Mouse (Mus musculus): ENCODE data around the gene Cxcl3. TPM values are rescaled to one million over a fixed set of nuclear protein-coding genes. Genes with fewer than 3 reads are reported as not detected.
"Not testable (repeated sequence)": the region's sequence is repeated elsewhere in the genome, so short reads cannot be mapped to it uniquely, and the experiment has no call there.

The Cxcl3 gene
- polyA plus RNA-seq, 1 experiment from 2014 or later, result not detected

DNA sequence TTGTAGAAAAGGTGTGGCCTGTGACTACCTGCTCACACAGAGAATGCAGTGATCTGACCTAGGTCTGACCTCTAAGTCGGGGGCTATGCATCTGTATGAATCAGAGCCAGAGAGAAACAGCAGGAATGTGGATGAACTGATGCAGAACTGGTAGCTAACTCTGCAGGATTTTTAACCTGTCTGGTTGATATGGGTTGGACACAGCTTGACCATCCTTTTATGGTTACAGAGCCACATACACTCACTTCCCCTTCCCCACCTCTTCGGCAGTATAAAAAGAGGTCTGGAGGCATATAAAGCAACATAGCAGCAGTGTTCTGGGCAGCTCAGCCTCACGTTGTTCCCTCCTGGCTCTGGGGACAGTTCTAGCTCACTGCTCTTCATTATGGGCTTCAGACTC lies 17.7 kb upstream of the Cxcl3 start, which contains the start of gene Ppbp:
Ppbp (plus strand) TSS at position 301 of the 400 bp plus-strand sequence.
- Histone ChIP-seq H3K4me2 (no peak within 1 kb of the TSS), H3K27ac (no peak within 1 kb of the TSS), H3K36me3 (no peaks in the 10 kb centered on the region), H3K9me3 (replicated peaks) (no peaks in the 10 kb centered on the region), H3K9ac (no peak within 1 kb of the TSS), H3K4me1 (0 out of 2 replicates have a peak, but pooled peaks cover 3% of the 10 kb centered on the region), H3K27me3 (no peaks in the 10 kb centered on the region), H3K4me3 (replicated peaks) (no peak within 1 kb of the TSS)
- no peak for ATAC-seq (replicated peaks; ENCODE audit: low FRiP score)
- 48% methylated on average over 3 of the region's 3 CpGs for WGBS

DNA sequence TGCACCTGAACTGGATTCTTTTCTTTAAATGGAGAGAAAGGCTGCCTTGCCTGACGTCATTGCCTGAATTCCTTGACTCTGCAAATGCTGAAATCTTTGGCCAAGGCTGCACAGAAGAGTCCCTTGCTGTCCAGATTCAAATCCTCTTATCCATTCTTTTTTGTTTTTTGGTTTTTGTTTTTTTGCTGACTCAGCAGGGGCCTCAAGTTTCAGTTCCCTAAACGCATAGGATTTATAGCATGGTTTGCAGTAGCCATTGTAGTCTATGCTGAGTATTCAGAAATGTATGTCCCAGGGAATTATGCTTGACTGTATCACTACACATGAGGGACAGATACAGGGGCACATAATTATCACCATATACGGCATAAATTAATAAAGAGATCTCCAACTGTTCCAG lies 14.5 kb upstream of the Cxcl3 start:
- Histone ChIP-seq H3K4me3 (replicated peaks) (no peak overlapping the region), H3K4me2 (no peak overlapping the region), H3K27ac (no peak overlapping the region), H3K36me3 (no peaks in the 10 kb centered on the region), H3K9ac (no peak overlapping the region), H3K4me1 (0 out of 2 replicates have a peak, but pooled peaks cover 3% of the 10 kb centered on the region), H3K27me3 (no peaks in the 10 kb centered on the region), H3K9me3 (replicated peaks) (no peaks in the 10 kb centered on the region)
- 69% methylated on average over 3 of the region's 3 CpGs for WGBS
- ATAC-seq (replicated peaks; ENCODE audit: low FRiP score), result no peak

DNA sequence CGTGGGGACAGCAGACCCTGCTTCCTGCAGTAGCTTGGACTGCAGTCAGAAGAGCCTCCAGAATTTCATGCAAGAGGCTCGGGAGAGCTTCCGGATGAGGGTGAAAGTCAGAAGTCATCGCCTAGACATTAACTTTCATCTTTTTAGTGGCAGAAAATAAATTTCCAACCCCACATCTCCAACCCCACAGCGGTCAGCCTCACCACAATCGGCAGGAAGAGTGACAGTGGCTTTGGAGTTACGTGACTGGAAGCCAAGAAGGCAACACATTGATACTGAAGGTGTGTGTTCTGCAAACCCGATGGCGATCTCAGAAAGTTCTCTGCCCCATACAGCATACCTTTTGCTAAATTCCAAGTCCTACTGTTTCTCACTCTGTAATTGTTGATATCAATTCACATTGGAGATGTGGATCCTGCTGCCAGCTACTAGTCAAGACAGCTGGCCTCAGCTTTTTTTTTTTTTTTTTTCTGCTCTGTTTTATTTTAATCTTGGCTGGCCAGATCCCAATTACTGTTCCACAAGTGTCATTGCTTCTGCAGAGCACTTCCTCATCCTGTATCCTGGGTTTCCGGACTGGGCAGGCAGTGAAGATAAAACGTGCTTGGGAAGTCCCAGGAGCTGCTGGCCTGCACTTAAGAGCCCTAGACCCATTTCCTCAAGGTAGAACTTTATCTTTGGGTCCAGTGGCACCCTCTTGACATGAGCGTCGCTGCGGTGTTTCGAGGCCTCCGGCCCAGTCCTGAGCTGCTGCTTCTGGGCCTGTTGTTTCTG lies 13.8 kb upstream of the Cxcl3 start, which contains the start of gene Pf4:
Pf4 (plus strand) TSS at position 556 of the 774 bp plus-strand sequence.
- Histone ChIP-seq H3K4me3 (replicated peaks) (no peak within 1 kb of the TSS), H3K27me3 (no peaks in the 10 kb centered on the region), H3K36me3 (no peaks in the 10 kb centered on the region), H3K9ac (no peak within 1 kb of the TSS), H3K4me2 (peak within 1 kb of the TSS; percentile 5; the same call in 1 of the 2 replicates), H3K4me1 (0 out of 2 replicates have a peak, but pooled peaks cover 3% of the 10 kb centered on the region), H3K27ac (peak within 1 kb of the TSS; percentile 41), H3K9me3 (replicated peaks) (no peaks in the 10 kb centered on the region)
- no peak for ATAC-seq (replicated peaks; ENCODE audit: low FRiP score)
- 73% methylated on average over 16 of the region's 16 CpGs for WGBS

DNA sequence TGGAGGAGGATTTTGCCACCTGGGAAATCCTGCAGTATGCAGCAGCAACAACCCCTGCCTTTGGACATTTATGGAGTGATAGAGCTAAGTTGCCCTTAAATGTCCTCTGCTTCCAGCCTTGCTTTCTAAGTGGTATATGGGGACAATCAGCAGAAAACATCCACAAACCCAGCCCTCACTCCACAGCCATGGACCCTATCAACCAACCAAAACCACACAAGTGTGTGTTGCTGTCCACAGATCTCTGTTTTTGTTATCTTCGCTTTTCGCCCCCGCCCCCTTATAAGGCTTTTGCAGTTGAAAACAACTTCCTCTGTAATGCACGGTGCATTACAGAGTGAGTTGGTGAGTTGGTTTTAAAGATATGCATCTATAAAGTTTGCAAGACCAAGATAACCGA lies 10.3 kb upstream of the Cxcl3 start:
- H3K9ac ChIP-seq, result no peak overlapping the region
- ATAC-seq (replicated peaks; ENCODE audit: low FRiP score), result no peak
- no peaks in the 10 kb centered on the region for H3K36me3 ChIP-seq
- 0 out of 2 replicates have a peak, but pooled peaks cover 8% of the 10 kb centered on the region for H3K4me1 ChIP-seq
- H3K4me2 ChIP-seq, result no peak overlapping the region
- H3K27ac ChIP-seq, result no peak overlapping the region
- 84% methylated on average over 5 of the region's 5 CpGs for WGBS
- no peaks in the 10 kb centered on the region for H3K9me3 ChIP-seq (replicated peaks)
- H3K4me3 ChIP-seq (replicated peaks), result no peak overlapping the region
- H3K27me3 ChIP-seq, result no peaks in the 10 kb centered on the region

DNA sequence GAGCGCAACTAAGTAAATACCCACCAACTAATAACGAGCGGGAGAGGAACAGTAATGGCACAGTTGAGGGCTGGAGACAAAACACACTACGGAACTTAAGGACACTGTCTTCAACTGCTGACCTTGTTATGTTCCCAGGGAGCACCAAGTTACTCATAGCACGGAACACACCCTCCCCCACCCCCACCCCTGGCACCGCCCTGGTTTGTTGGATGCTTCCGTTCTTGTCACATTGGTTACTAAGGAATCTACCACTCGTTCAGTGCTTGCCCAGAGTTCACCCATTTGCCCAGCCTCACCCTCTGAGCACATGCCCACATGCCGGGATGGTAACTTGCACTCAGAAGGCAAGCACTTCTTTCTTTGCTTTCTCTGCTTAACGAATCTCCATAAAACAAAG lies 8.3 kb upstream of the Cxcl3 start:
- H3K9ac ChIP-seq, result no peak overlapping the region
- no peak overlapping the region for H3K27ac ChIP-seq
- 0 out of 2 replicates have a peak, but pooled peaks cover 7% of the 10 kb centered on the region for H3K4me1 ChIP-seq
- no peaks in the 10 kb centered on the region for H3K27me3 ChIP-seq
- WGBS, result 73% methylated on average over 10 of the region's 10 CpGs
- no peak for ATAC-seq (replicated peaks; ENCODE audit: low FRiP score)
- no peaks in the 10 kb centered on the region for H3K9me3 ChIP-seq (replicated peaks)
- H3K4me3 ChIP-seq (replicated peaks), result no peak overlapping the region
- no peak overlapping the region for H3K4me2 ChIP-seq
- H3K36me3 ChIP-seq, result no peaks in the 10 kb centered on the region

DNA sequence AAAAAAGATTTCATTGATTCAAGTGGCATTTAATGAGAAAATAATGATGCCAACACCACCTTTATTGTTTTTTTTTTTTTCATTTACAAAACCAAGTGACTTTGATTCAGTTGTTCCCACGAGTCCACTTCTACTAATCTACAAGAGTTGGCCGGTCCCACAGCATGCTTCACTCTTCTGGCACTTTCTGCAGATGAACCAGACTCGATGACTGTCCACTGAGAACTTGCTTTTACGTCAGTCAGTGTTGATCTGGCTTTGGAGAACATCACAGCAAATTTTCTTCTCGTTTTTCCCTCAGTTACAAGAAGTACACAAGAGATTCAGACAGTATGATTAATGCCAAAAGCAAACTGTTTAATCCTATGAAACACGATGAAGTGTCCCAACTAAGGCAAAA lies 7.0 kb upstream of the Cxcl3 start:
- Histone ChIP-seq H3K4me2 (no peak overlapping the region), H3K9ac (no peak overlapping the region), H3K4me3 (replicated peaks) (no peak overlapping the region), H3K4me1 (0 out of 2 replicates have a peak, but pooled peaks cover 5% of the 10 kb centered on the region), H3K27ac (no peak overlapping the region), H3K36me3 (no peaks in the 10 kb centered on the region), H3K27me3 (no peaks in the 10 kb centered on the region), H3K9me3 (replicated peaks) (no peaks in the 10 kb centered on the region)
- no peak for ATAC-seq (replicated peaks; ENCODE audit: low FRiP score)
- 82% methylated on average over 6 of the region's 6 CpGs for WGBS

DNA sequence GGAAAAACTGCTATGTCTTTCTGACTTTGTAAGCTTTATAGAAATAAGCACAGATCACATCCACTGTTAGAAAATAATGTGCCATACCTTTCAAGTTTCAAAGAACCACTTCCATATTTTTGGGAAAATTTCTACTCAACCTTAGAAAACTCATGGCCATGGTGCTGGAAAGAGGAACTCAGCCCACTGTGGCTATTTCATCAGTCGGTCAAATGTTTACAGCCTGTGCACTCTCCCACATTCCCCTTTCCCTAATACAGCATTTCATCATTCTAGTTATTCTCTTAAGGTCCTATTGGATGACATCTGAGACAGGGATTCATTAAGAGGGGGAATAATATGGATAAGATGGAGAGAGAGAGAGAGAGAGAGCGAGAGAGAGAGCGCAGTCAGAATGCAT lies 2.2 kb upstream of the Cxcl3 start:
- no peaks in the 10 kb centered on the region for H3K36me3 ChIP-seq
- WGBS, result 89% methylated on average over 3 of the region's 3 CpGs
- ATAC-seq (replicated peaks; ENCODE audit: low FRiP score), result no peak

DNA sequence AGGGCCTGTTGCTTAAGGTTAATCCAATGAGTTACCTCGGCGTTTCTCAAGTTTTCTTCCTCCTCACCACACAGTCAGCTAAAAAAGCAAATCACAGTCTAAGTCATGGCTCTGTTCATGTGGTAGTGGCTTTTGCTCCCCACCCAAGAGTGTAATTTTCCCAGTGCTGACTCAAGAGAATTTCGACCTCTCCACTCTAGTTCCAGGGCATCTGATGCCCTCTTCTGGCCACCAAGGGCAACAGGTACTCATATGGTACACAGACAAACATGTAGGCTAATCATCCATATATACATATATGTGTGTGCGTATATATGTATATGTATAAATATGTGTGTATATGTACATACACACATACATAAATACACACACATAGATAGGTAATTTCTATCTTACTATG lies 2.2 kb downstream of the Cxcl3 start:
- Histone ChIP-seq H3K36me3 (no peaks in the 10 kb centered on the region), H3K27me3 (no peaks in the 10 kb centered on the region), H3K27ac (no peak overlapping the region), H3K9ac (no peak overlapping the region), H3K4me3 (replicated peaks) (no peak overlapping the region), H3K4me2 (no peak overlapping the region), H3K9me3 (replicated peaks) (no peaks in the 10 kb centered on the region), H3K4me1 (peaks cover 24% of the 10 kb centered on the region)
- 80% methylated on average over 4 of the region's 4 CpGs for WGBS
- ATAC-seq (replicated peaks; ENCODE audit: low FRiP score), result no peak

More for the DNA sequence above, 2.2 kb upstream of the Cxcl3 start:
- Histone ChIP-seq H3K27me3 (no peaks in the 10 kb centered on the region), H3K4me1 (peaks cover 8% of the 10 kb centered on the region), H3K4me2 (no peak overlapping the region), H3K4me3 (replicated peaks) (no peak overlapping the region), H3K9me3 (replicated peaks) (no peaks in the 10 kb centered on the region), H3K9ac (no peak overlapping the region), H3K27ac (no peak overlapping the region)

DNA sequence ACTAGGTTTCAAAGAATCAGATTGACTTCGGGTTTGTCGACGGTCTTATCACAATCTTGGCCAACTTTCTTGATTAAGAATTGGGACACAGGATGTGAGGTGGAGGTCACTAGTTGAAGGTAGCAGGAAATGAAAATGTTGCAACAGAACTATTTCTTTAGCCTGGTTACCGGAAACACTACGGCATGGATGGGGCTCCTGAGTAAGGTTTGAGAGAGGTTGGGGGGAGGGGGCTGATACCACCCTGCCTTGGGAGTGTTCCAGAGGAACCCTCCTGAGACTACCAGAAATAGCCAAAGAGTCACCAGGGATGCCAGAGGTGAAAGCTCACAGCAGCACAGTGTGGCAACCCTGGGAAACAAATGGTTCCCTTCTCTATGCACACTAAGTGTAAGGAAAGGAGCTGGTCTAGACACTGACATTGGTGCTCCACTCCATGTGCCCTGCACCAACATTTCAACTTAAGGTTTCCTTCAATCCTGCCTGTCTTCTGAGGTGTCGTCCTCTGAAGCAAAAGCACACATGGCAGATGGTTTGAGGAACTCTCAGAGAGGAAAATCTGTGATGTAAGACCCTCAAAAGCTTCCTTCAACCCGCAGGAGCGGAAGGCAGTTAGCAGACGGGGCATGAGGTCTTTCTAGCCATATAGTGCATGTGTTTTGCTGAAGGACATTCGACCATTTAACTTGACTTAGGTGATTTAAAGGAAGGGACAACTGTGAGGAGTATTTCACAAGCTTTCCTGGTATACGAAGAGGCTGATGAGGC lies 3.6 kb downstream of the Cxcl3 start:
- peak overlapping the region; percentile 72 for H3K27ac ChIP-seq
- H3K27me3 ChIP-seq, result no peaks in the 10 kb centered on the region
- H3K36me3 ChIP-seq, result no peaks in the 10 kb centered on the region
- 0 out of 2 replicates have a peak overlapping the region, but pooled peaks have one; percentile 9 for H3K4me3 ChIP-seq (replicated peaks)
- no peak; the same call in 1 of the 2 replicates for ATAC-seq (replicated peaks; ENCODE audit: low FRiP score)
- no peaks in the 10 kb centered on the region for H3K9me3 ChIP-seq (replicated peaks)
- no peak overlapping the region for H3K9ac ChIP-seq
- peaks cover 24% of the 10 kb centered on the region for H3K4me1 ChIP-seq
- WGBS, result 40% methylated on average over 11 of the region's 11 CpGs
- peak overlapping the region; percentile 41 for H3K4me2 ChIP-seq

DNA sequence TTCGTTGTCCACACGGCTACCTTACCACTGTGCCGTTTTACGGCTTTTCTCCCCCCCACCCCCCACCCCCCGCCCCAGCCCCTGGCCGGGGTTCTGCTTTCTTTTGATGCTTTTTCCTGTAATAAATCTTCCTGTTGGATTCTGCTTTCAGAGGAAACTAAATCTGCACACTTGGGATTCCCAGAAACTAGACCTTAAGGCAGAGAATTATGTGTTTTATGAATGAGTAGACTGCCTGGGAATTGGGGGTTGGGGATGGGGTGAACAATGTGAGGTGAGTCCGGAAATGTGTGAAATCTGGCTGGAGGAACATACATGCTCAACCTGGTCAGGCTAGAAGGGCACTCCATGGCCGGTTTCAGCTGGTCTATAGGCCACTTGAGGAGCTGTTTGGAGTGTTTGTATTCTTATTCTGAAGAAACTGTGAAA lies 4.2 kb downstream of the Cxcl3 start:
- Histone ChIP-seq H3K9ac (no peak overlapping the region), H3K36me3 (no peaks in the 10 kb centered on the region), H3K4me1 (peaks cover 24% of the 10 kb centered on the region), H3K4me3 (replicated peaks) (0 out of 2 replicates have a peak overlapping the region, but pooled peaks have one; percentile 9), H3K27ac (peak overlapping the region; percentile 72), H3K9me3 (replicated peaks) (no peaks in the 10 kb centered on the region), H3K27me3 (no peaks in the 10 kb centered on the region), H3K4me2 (peak overlapping the region; percentile 41)
- 14% methylated on average over 8 of the region's 8 CpGs for WGBS
- peak; percentile 78 for ATAC-seq (replicated peaks; ENCODE audit: low FRiP score)

DNA sequence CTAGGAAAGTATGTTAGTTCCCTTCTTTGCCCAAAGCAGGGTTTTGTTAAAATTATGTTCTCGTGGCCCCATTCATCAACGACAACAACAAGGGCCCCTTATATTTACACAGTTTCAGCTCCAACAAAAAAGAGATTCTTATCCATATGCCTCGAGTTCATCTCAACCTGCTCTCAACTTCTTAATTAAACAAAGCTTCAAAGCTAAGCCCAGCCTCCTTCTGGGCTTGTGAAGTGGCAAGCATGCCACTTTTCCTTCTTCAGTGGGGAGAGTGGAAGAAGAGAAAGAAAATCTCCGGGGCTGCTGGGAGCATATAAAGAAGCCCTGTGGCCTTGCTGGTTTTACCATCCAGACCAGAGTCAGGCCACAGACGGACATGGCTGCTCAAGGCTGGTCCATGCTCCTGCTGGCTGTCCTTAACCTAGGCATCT lies 8.3 kb downstream of the Cxcl3 start, which contains the start of gene Cxcl15:
Cxcl15 (plus strand) TSS at position 340 of the 431 bp plus-strand sequence.
- Histone ChIP-seq H3K36me3 (no peaks in the 10 kb centered on the region), H3K27ac (no peak within 1 kb of the TSS), H3K9me3 (replicated peaks) (no peaks in the 10 kb centered on the region), H3K27me3 (no peaks in the 10 kb centered on the region), H3K9ac (no peak within 1 kb of the TSS), H3K4me1 (peaks cover 13% of the 10 kb centered on the region), H3K4me3 (replicated peaks) (no peak within 1 kb of the TSS), H3K4me2 (no peak within 1 kb of the TSS)
- ATAC-seq (replicated peaks; ENCODE audit: low FRiP score), result no peak
- 68% methylated on average over 5 of the region's 5 CpGs for WGBS

DNA sequence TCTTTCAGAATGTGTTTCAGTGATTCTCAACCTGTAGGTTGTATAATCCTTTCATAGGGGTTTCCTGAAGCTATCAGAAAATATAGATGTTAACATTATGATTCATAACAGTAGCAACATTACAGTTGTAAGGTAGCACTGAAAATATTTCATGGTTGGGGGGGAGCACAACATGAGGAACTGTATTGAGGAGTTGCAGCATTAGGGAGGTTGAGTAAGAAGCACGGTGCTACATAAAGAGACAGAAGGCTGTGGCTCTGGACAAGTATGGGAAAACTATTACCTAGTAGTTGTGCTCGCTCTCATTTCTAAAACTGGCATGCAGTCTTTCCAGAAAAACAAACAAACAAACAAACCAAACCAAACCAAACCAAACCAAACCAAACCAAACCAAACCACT lies 9.5 kb downstream of the Cxcl3 start:
- H3K9me3 ChIP-seq (replicated peaks); H3K4me2 ChIP-seq; H3K4me3 ChIP-seq (replicated peaks); ATAC-seq (replicated peaks; ENCODE audit: low FRiP score); H3K9ac ChIP-seq; H3K36me3 ChIP-seq; H3K27me3 ChIP-seq; H3K4me1 ChIP-seq; H3K27ac ChIP-seq: not testable (repeated sequence)
- WGBS, result 88% methylated on average over 2 of the region's 2 CpGs

All from kidney, embryonic 15.5 days (tissue).